8 mouse cellular contexts compared by ENCODE assay signal in genomic region chr10:25118674-25119670, GRCm38 (mm10).
DNase-seq lines count a peak whose midpoint lies in the region; ATAC-seq and TF ChIP-seq lines count a peak whose summit lies in the region.

No protein-coding gene starts in this region.

- peak; percentile 9 to 12 for DNase-seq in kidney, postnatal 4 days
- no peak for DNase-seq in kidney, adult 9 months
- DNase-seq in lung, embryonic 14.5 days: no peak
- no peak for DNase-seq in frontal cortex, postnatal 25 days (ENCODE audit: low spot score in 2 of 2)
- DNase-seq in gastrocnemius, postnatal 4 days (ENCODE audit: low spot score in 2 of 2): no peak
- DNase-seq in ovary, postnatal 10 days (ENCODE audit: low spot score): no peak

- no peak overlapping the region for H3K4me3 ChIP-seq in lung, embryonic 14.5 days (ENCODE audit: low read depth, low read length)
- H3K4me3 ChIP-seq in stomach, embryonic 14.5 days (ENCODE audit: low read depth, low read length): no peak overlapping the region

- peak overlapping the region; percentile 18; the same call in 1 of the 2 replicates for H3K27ac ChIP-seq in lung, embryonic 14.5 days (ENCODE audit: low read depth)
- H3K27ac ChIP-seq in stomach, embryonic 14.5 days (ENCODE audit: low read length): peak overlapping the region; percentile 58; the same call in 1 of the 2 replicates

- ATAC-seq in erythroblast, adult 5-6 weeks (replicated peaks; ENCODE audit: low FRiP score, poor library complexity, severe bottlenecking): peak; percentile 43; the same call in 1 of the 2 replicates
- no peak for ATAC-seq in lung, embryonic 14.5 days (ENCODE audit: insufficient read depth)
- peak; percentile 90 for ATAC-seq in stomach, embryonic 14.5 days (ENCODE audit: insufficient number of reproducible peaks, insufficient read depth, low FRiP score, low read depth)

- H3K9ac ChIP-seq in lung, embryonic 14.5 days: no peak overlapping the region
- no peak overlapping the region for H3K9ac ChIP-seq in stomach, embryonic 14.5 days (replicated peaks; ENCODE audit: low read depth, low read length)

- H3K4me1 ChIP-seq in lung, embryonic 14.5 days (ENCODE audit: insufficient read depth): 0 out of 2 replicates have a peak, but pooled peaks cover 5% of the 10 kb centered on the region
- H3K4me1 ChIP-seq in stomach, embryonic 14.5 days (ENCODE audit: control insufficient read depth, insufficient read depth, low read length): no peaks in the 10 kb centered on the region

- no peaks in the 10 kb centered on the region for H3K27me3 ChIP-seq in lung, embryonic 14.5 days (ENCODE audit: insufficient read depth, low read length)
- H3K27me3 ChIP-seq in stomach, embryonic 14.5 days (ENCODE audit: control insufficient read depth, insufficient read depth, low read length): no peaks in the 10 kb centered on the region

- H3K4me2 ChIP-seq in lung, embryonic 14.5 days: 0 out of 2 replicates have a peak overlapping the region, but pooled peaks have one; percentile 8
- no peak overlapping the region for H3K4me2 ChIP-seq in stomach, embryonic 14.5 days (replicated peaks; ENCODE audit: low read depth, low read length)

- no peaks in the 10 kb centered on the region for H3K36me3 ChIP-seq in lung, embryonic 14.5 days (ENCODE audit: insufficient read depth)
- no peaks in the 10 kb centered on the region for H3K36me3 ChIP-seq in stomach, embryonic 14.5 days (ENCODE audit: control insufficient read depth, insufficient read depth, low read length)

- 0 out of 2 replicates have a peak, but pooled peaks have one; percentile 15 for TF ChIP-seq CTCF in lung, embryonic 14.5 days (IDR thresholded peaks at IDR 0.05; ENCODE audit: low read depth)

- WGBS in lung, embryonic 14.5 days: 32% methylated on average over 17 of the region's 17 CpGs
- WGBS in stomach, embryonic 14.5 days: 36% methylated on average over 17 of the region's 17 CpGs

- no peaks in the 10 kb centered on the region for H3K9me3 ChIP-seq in lung, embryonic 14.5 days (ENCODE audit: low read depth, low read length)
- H3K9me3 ChIP-seq in stomach, embryonic 14.5 days (ENCODE audit: control insufficient read depth, low read depth, low read length): no peaks in the 10 kb centered on the region

Comparison
In these comparisons a context has a peak if more than half of its experiments do, and no peak if none do; other contexts are left out.
1. DNase-seq: peak in kidney, postnatal 4 days (2 of 2); none in kidney, adult 9 months (single experiment), lung, embryonic 14.5 days (single experiment), frontal cortex, postnatal 25 days (0 of 2), gastrocnemius, postnatal 4 days (0 of 2) and ovary, postnatal 10 days (single experiment).